Mouse (Mus musculus) neural tube, embryonic 11.5 days (tissue): ENCODE results near the gene Cyp2j12. TPM values are rescaled to one million over a fixed set of nuclear protein-coding genes. Genes with fewer than 3 reads are reported as not detected.
"Not testable (repeated sequence)": the region's sequence is repeated elsewhere in the genome, so short reads cannot be mapped to it uniquely, and the experiment has no call there.

ENCODE experiments used
- ATAC-seq: fragments of 200-750 bp; cut with Nextera tagmentation; 2 replicates; pipeline ENCODE4 v1.8.0; 2017; ENCODE audit warnings: moderate number of reproducible peaks, mild to moderate bottlenecking, moderate TSS enrichment, moderate library complexity; ENCODE audit not compliant: insufficient read depth, low FRiP score, low TSS enrichment
- DNase-seq: peaks from one replicate; pipeline ENCODE4 v3.0.0-alpha.2; 2015; ENCODE audit warnings: low spot score
- H3K27ac ChIP-seq: fragments of 300-500 bp; sonication (generic); 2 replicates; pipeline ENCODE4 v1.5.1; 2014; ENCODE audit warnings: low read depth, mild to moderate bottlenecking, low read length
- H3K27me3 ChIP-seq: fragments of 300-500 bp; sonication (generic); 2 replicates; pipeline ENCODE4 v1.6.1; 2014; ENCODE audit warnings: mild to moderate bottlenecking, low read length, mixed read lengths; ENCODE audit not compliant: control insufficient read depth, insufficient read depth
- H3K36me3 ChIP-seq: fragments of 300-500 bp; sonication (generic); 2 replicates; pipeline ENCODE4 v1.6.1; 2014; ENCODE audit warnings: mild to moderate bottlenecking, low read length, moderate library complexity, mixed read lengths; ENCODE audit not compliant: control insufficient read depth, insufficient read depth
- H3K4me1 ChIP-seq: fragments of 300-500 bp; sonication (generic); 2 replicates; pipeline ENCODE4 v1.6.1; 2014; ENCODE audit warnings: low read length, mixed read lengths; ENCODE audit not compliant: control insufficient read depth, insufficient read depth
- H3K4me2 ChIP-seq: fragments of 300-500 bp; sonication (generic); 2 replicates; pipeline ENCODE4 v1.6.1; 2014; ENCODE audit warnings: low read depth, mild to moderate bottlenecking, moderate library complexity
- H3K4me3 ChIP-seq: fragments of 300-500 bp; sonication (generic); 2 replicates; pipeline ENCODE4 v1.5.1; 2014; ENCODE audit warnings: low read depth, low read length
- H3K9ac ChIP-seq: fragments of 300-500 bp; sonication (generic); 2 replicates; pipeline ENCODE4 v1.6.1; 2014; ENCODE audit warnings: mild to moderate bottlenecking, low read length
- H3K9me3 ChIP-seq: fragments of 300-500 bp; sonication (generic); 2 replicates; pipeline ENCODE4 v1.6.1; 2016; ENCODE audit warnings: low read length; ENCODE audit not compliant: control insufficient read depth
- WGBS: fragments of 180-500 bp; shearing (Covaris S2); extraction: QIAGEN DNeasy Blood & Tissue Kit; methylation state at CpG from one replicate; pipeline ENCODE4 v1.1.7; 2014; 5-methylcytosine and 5-hydroxymethylcytosine counted together
- polyA plus RNA-seq: library from polyadenylated mRNA; unstranded; fragments of >200 nt; fragmentation: Nextera tagmentation; extraction: Ambion mirVana; gene quantifications from 2 replicates; pipeline ENCODE4 v1.2.1, GENCODE M21; 2014

Cyp2j12 gene
- polyA plus RNA-seq, 1 experiment from 2014 or later: not detected

DNA sequence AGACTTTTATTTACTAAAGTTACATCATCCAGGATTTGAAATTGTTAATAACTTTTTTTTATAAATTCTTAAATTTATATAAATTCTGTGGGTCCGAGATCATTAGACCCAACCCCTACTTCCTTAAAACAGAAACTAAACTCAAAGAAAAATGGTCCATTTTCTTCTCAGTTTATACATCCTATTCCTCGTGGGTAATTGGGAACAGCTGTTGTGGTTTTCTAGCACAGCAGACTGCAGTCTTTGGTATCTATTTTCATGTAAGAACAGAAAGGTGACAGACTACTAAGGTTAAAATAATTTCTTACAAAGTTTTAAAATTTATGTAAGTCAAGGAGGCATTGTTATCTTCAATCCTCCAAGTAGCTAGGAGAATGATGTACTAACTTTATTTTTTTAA is 44.1 kb downstream of the Cyp2j12 start:
- Histone ChIP-seq H3K4me2 (no peak overlapping the region), H3K27me3 (no peaks in the 10 kb centered on the region), H3K36me3 (no peaks in the 10 kb centered on the region), H3K4me1 (no peaks in the 10 kb centered on the region), H3K27ac (no peak overlapping the region), H3K4me3 (no peak overlapping the region), H3K9ac (no peak overlapping the region), H3K9me3 (no peaks in the 10 kb centered on the region)
- ATAC-seq (no peak), DNase-seq (no peak)
- 68% methylated on average over 2 of the region's 2 CpGs for WGBS

GRCm38 (mm10) chr4:96091869-96092268 is 49.1 kb downstream of the Cyp2j12 start:
- Histone ChIP-seq H3K9me3 (no peaks in the 10 kb centered on the region), H3K4me2 (no peak overlapping the region), H3K4me3 (no peak overlapping the region), H3K27ac (no peak overlapping the region), H3K36me3 (no peaks in the 10 kb centered on the region), H3K4me1 (no peaks in the 10 kb centered on the region), H3K27me3 (no peaks in the 10 kb centered on the region), H3K9ac (no peak overlapping the region)
- ATAC-seq: no peak
- no peak for DNase-seq

DNA sequence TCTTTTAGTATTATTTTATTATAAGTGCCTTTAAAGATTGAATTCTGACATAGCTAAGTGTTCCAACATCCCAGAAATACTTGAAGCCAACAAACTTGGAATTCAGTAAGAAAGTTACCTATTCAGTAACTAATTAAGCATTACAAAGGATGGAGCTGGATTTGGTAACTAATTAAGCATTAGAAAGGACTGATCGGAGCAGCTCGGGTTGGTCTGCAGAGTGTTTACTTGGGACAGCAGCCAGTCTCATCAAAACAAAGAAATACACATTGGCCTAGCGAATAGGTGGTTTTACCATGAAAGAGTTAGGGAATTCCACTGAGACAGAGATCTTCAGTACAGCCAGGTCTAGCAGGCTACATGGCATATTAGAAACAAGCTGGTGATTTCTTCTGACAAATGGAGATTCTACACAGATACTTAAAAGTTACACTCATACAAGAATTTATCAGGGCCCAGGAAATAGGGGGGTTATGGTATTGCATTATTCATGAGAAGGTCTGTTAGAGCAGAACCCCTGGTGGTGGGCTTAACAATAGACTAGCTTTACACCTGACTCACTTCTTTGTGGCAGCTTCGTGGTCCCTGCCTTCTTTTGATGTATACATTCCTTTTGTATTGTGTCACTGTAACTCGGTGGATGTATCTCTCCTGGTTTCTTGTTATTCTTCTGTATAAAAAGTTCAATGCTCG is 51.5 kb downstream of the Cyp2j12 start:
- not testable (repeated sequence) for H3K27ac ChIP-seq, H3K4me2 ChIP-seq, ATAC-seq, H3K27me3 ChIP-seq, H3K4me3 ChIP-seq, H3K9me3 ChIP-seq, H3K4me1 ChIP-seq, DNase-seq, H3K36me3 ChIP-seq, H3K9ac ChIP-seq
- 66% methylated on average over 6 of the region's 6 CpGs for WGBS

DNA sequence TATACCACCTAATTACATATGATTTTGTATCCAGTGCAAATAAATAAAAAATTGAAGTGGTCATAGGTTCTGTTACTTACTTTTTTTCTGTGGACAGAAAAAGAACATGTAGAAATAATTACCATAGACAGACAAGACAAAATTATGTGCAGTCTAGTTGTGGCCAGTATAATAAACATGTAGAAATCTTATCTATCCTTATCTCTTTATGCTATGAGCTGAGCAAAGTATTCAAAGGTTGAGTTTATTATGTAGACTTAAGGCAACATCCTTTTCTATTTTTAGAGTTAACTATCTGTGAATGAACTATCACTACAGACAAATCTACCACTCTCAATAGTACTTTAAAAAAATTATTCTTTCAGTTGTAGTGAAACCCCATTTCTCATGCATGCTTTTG is 62.6 kb downstream of the Cyp2j12 start:
- Histone ChIP-seq H3K9me3 (no peaks in the 10 kb centered on the region), H3K27me3 (no peaks in the 10 kb centered on the region), H3K4me3 (no peak overlapping the region), H3K36me3 (no peaks in the 10 kb centered on the region), H3K4me1 (no peaks in the 10 kb centered on the region), H3K27ac (no peak overlapping the region), H3K4me2 (no peak overlapping the region), H3K9ac (no peak overlapping the region)
- DNase-seq: no peak
- ATAC-seq: no peak

- 11% methylated on average over 20 of the region's 20 CpGs for WGBS
Observed at GRCm38 (mm10) chr4:96077261-96078125, 63.5 kb downstream of the Cyp2j12 start, which contains the start of gene Cyp2j13. Gene Cyp2j13 (minus strand): TSS chr4:96077546.

DNA sequence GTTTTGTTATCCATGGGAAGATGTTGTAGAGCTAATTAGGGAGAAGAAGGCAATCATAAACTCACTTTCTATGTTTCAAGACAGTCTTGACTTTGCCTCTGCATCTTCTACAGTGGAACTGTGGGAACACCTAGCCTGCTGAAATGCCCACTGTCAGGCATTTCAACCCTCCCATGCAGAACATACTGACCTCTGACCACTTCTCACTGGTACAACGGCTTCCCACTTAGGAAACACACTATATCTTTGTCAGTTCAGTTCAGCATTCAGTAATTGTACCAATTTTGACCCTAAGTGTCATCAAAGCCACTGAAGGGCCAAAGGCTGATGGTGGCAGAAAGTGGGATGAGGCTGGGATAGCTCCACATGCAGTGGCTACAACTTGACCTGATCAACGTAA is 78.9 kb downstream of the Cyp2j12 start:
- WGBS: 82% methylated on average over 2 of the region's 2 CpGs
- H3K4me3 ChIP-seq: no peak overlapping the region
- H3K36me3 ChIP-seq: no peaks in the 10 kb centered on the region
- ATAC-seq (no peak), DNase-seq (no peak)
- H3K27me3 ChIP-seq: no peaks in the 10 kb centered on the region
- no peaks in the 10 kb centered on the region for H3K9me3 ChIP-seq
- H3K9ac ChIP-seq: no peak overlapping the region
- H3K4me2 ChIP-seq: no peak overlapping the region
- no peak overlapping the region for H3K27ac ChIP-seq
- H3K4me1 ChIP-seq: no peaks in the 10 kb centered on the region

More at GRCm38 (mm10) chr4:96077261-96078125, 63.5 kb downstream of the Cyp2j12 start, which contains the start of gene Cyp2j13:
- H3K9ac ChIP-seq: no peak within 1 kb of the TSS
- no peak within 1 kb of the TSS for H3K4me3 ChIP-seq
- H3K4me1 ChIP-seq: no peaks in the 10 kb centered on the region
- H3K9me3 ChIP-seq: no peaks in the 10 kb centered on the region
- no peaks in the 10 kb centered on the region for H3K27me3 ChIP-seq
- H3K27ac ChIP-seq: no peak within 1 kb of the TSS
- H3K36me3 ChIP-seq: no peaks in the 10 kb centered on the region
- peak within 1 kb of the TSS; percentile 36 for H3K4me2 ChIP-seq
- peak; percentile 42 for DNase-seq
- peak; percentile 41; the same call in 1 of the 2 replicates for ATAC-seq

- WGBS: 90% methylated on average over 2 of the region's 2 CpGs
- no peaks in the 10 kb centered on the region for H3K4me1 ChIP-seq
- no peak for ATAC-seq
Observed at GRCm38 (mm10) chr4:96060106-96060505, 80.8 kb downstream of the Cyp2j12 start.

More at GRCm38 (mm10) chr4:96060106-96060505, 80.8 kb downstream of the Cyp2j12 start:
- H3K4me2 ChIP-seq: no peak overlapping the region
- DNase-seq: no peak
- no peak overlapping the region for H3K9ac ChIP-seq
- H3K27me3 ChIP-seq: no peaks in the 10 kb centered on the region
- no peaks in the 10 kb centered on the region for H3K9me3 ChIP-seq
- no peaks in the 10 kb centered on the region for H3K36me3 ChIP-seq
- no peak overlapping the region for H3K27ac ChIP-seq
- H3K4me3 ChIP-seq: no peak overlapping the region
